Mouse (Mus musculus) granulocyte monocyte progenitor cell, adult 5-6 weeks (primary cell): ENCODE results near the gene Nf2. TPM values are rescaled to one million over a fixed set of nuclear protein-coding genes. Genes with fewer than 3 reads are reported as not detected.
"Not testable (repeated sequence)": the region's sequence is repeated elsewhere in the genome, so short reads cannot be mapped to it uniquely, and the experiment has no call there.

Source experiments
- ATAC-seq: replicated peaks from 2 replicates; pipeline ENCODE4 v1.8.0; 2016; ENCODE audit warnings: mild to moderate bottlenecking, moderate TSS enrichment, inconsistent platforms; ENCODE audit not compliant: poor library complexity, severe bottlenecking
- total RNA-seq, 2 experiments: library from RNA; stranded (forward) in 1 of 2; stranded (reverse) in 1 of 2; fragments of 200-712, 200-1000 nt in 1 of 2; fragments of >200 nt in 1 of 2; fragmentation: Nextera tagmentation in 1 of 2; gene quantifications; 2 replicates each; pipeline ENCODE4 v1.2.3; 2014 to 2017

The Nf2 gene
- total RNA-seq, 2 experiments from 2014 or later = 45.1 to 73.3 TPM

DNA sequence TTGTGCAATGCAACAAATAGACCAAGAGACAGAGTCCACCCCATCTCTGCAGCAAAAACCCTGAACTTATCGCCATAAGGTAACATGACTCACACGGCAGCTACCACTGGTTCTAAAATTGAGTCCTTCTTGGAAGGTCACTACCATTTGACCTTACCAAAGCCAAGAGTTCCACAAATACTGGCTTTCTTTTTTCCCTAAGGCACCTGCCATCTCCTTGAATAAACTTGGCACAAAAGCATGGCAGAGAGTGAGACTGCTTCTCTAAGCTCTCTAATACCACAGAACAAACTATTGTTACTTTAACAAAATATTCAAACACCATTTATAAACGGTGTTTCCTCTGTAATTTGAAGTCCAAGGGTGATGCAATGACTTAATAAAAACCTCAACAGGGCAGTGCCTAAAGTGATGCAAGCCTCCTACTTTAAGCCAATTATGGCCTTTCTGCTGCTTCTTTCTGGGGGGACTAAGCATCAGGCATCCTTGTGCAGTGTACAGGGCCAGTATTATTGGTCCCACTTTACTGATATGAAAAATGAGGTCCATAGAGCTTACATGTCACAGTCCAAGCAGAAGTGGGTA, 8.3 kb downstream of the Nf2 start:
- ATAC-seq = peak; percentile 46

GRCm38 (mm10) chr11:4838235-4838634, 11.1 kb downstream of the Nf2 start:
- no peak for ATAC-seq

- no peak for ATAC-seq
These were observed 12.0 kb downstream of the Nf2 start for GRCm38 (mm10) chr11:4837342-4837741.

DNA sequence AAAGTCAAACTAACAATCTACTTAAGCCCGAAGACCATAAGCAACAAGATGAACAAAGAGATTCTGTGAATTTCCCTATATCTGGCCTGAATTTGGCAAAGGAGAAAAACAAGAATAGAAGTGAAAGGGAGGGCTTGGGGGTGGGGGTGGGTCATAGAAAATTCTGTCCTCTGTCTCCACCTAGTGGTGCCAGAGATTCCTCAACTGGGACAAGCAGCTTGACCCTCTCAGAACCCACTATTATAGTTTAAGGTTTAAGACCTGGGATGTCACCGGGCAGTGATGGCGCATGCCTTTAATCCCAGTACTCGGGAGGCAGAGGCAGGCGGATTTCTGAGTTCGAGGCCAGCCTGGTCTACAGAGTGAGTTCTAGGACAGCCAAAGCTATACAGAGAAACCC, 12.6 kb downstream of the Nf2 start:
- peak; percentile 79 for ATAC-seq

- ATAC-seq = no peak
These were observed 13.9 kb downstream of the Nf2 start for GRCm38 (mm10) chr11:4835436-4835835.

- ATAC-seq = no peak
These were observed 15.9 kb downstream of the Nf2 start for GRCm38 (mm10) chr11:4833295-4833939.

- no peak for ATAC-seq
These were observed 18.3 kb downstream of the Nf2 start for GRCm38 (mm10) chr11:4831066-4831465.

DNA sequence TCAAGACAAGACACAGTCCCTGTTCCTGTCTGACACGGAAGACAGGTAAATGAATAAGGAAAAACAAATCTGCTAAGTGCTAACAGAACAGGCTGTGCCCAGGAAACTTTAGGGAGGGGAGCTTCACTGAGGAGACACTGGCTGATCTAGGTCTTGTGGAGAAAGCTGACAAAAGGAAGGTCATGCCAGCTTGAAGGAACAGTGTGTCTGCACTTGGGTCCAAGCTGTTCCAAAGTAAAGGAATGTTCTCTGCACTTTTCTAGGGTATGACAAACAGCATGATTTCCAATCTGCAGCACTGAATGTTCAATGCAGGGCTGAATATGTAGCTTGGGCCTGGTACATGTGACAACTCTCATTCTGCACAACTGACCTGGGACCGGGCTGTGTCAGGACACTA, 21.4 kb downstream of the Nf2 start:
- no peak for ATAC-seq

GRCm38 (mm10) chr11:4827340-4827739, 22.0 kb downstream of the Nf2 start:
- no peak for ATAC-seq

GRCm38 (mm10) chr11:4826152-4826778, 23.1 kb downstream of the Nf2 start:
- no peak for ATAC-seq

DNA sequence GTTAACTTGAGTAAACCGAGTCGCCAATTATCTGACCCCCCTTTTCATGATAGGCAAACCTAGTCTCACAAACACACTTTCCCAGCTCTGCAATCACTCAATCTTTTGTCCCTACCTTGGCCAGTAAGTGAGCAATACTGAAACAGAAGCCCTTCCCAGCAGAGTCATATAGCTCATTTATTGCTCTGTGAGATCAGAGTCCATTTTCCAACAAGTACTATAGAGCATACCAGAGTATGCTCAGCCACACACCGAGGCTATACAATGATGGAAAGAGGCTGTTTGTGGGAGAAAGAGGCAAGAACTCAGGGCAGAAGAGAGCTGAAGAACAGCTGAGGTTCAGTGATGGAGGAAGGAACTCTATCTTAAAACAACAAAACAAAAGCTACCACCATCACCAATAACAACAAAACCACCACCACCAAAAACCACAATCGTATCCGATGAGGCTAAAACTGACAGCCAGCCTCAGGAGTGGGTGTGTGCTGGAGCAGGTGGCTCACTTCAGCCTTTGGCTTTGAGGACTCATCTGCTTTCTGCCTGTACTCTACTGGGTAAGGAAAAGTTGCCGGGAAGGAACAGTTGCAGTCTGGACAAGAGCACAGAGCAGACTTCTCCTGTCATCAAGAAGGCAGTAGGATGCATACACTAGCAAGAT, 25.6 kb downstream of the Nf2 start:
- no peak for ATAC-seq

DNA sequence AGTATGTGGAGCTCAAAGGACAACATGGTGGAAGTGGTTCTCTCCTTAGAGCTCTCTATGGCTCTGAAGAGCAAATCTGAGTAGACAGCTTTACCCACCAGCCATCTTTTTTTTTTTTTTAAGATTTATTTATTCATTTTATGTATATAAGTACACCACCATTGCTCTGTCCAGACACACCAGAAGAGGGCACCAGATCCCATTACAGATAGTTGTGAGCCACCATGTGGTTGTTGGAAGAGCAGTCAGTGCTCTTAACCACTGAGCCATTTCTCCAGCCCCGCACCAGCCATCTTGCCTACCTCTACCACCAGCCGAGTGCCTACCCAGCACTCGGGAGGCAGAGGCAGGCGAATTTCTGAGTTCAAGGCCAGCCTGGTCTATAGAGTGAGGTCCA, 26.9 kb downstream of the Nf2 start:
- ATAC-seq = not testable (repeated sequence)

DNA sequence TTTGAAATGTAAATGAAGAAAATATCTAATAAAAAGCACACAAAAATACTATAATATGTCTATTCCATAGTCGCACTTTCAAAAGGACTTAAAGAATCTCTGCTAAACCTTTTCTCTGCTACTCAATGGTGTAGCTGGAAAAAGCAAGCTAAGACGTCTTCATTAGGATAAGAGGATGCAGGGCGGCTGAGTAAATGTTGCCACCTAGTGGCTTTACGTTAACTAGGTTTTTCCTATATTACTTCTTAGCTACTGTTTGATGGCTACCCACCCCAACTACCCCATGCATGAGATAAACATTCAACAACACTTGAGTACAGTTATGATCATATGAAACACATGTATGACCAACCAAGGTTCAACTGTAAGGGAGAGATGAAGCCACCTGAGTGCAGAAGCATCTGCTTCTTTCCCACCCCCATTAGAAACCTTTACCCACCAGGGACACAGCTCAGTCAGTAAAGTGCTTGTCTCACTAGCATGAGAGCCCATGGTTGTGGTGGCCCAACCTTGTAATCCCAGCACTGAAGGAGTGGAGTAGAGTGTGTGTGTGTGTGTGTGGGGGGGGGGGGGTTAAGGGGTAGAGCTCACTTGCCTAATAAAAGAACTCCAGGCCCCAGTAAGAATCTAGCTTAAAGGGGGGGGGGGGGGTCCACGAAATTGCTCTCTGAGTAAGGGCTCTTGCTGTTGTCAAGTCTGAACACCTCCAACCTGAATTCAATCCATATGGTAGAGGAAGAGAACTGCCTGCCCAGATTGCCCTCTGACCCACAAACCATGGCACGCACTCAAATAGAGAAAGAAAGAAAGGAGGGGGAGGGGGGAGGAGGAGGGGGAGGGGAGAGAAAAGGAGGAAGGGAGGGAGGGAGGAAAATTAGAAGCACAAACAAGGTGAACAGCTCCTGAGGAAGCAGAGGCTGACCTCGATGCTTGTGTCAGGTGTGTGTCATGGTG, 27.6 kb downstream of the Nf2 start:
- 0 out of 2 replicates have a peak, but pooled peaks have one; percentile 30 for ATAC-seq

- ATAC-seq = no peak
These were observed 34.6 kb downstream of the Nf2 start for GRCm38 (mm10) chr11:4814507-4815450.

DNA sequence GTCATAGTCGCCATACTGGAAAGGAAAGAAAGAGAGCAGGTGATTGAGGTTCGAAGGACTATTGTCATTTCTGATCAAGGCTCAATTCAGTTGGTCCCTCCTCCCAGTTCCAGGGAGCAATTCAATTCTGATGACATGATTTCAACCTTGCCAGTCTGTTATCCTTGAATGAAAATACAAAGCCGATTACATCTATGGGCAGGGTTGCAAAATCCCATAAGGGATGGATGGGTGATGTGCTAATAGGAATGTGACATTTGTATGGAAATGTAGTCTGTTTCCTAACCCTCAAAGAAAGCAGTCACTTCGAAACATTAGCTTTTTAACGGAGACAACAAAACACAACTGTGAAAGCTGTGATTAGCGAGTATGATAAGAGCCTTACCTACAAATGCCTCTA, 41.0 kb downstream of the Nf2 start:
- ATAC-seq = no peak

- ATAC-seq = no peak
These were observed 43.2 kb downstream of the Nf2 start for GRCm38 (mm10) chr11:4806031-4806715.

- no peak for ATAC-seq
These were observed 44.3 kb downstream of the Nf2 start for GRCm38 (mm10) chr11:4804921-4805562.

GRCm38 (mm10) chr11:4803951-4804350, 45.4 kb downstream of the Nf2 start:
- ATAC-seq = no peak
